ENCODE assay signal across 9 mouse cellular contexts in genomic region chr5:89384204-89384603, GRCm38 (mm10).
A peak's percentile ranks its signal among the peaks of the same experiment; 100 is the strongest.
DNase-seq lines count a peak whose midpoint lies in the region; ATAC-seq and TF ChIP-seq lines count a peak whose summit lies in the region.
"Had no signal": no experiment of that assay in that cellular context is flagged by ENCODE, and none has a peak within 500 bp of the region (broad histone marks: within the 10 kb centered on the region; RNA-seq: fewer than 3 reads in every experiment).

No protein-coding gene starts in this region.

- no peaks in the 10 kb centered on the region for H3K4me1 ChIP-seq in CH12.LX (ENCODE audit: control insufficient read depth in 1 of 2, insufficient read depth in 2 of 2)
- H3K4me1 ChIP-seq in intestine, embryonic 15.5 days (replicated peaks), result no peaks in the 10 kb centered on the region
- H3K4me1 ChIP-seq in midbrain, embryonic 14.5 days (ENCODE audit: control insufficient read depth, insufficient read depth, low read length), result no peaks in the 10 kb centered on the region
- H3K4me1 ChIP-seq: heart, embryonic 13.5 days had no signal

- no peak overlapping the region for H3K4me2 ChIP-seq in CH12.LX (ENCODE audit: insufficient read depth, low read depth, poor library complexity, severe bottlenecking)
- H3K4me2 ChIP-seq in intestine, embryonic 15.5 days (replicated peaks), result no peak overlapping the region
- no peak overlapping the region for H3K4me2 ChIP-seq in midbrain, embryonic 14.5 days (ENCODE audit: low read length)
- H3K4me2 ChIP-seq: heart, embryonic 13.5 days had no signal

- ATAC-seq in intestine, embryonic 15.5 days, result peak; percentile 41; the same call in 1 of the 2 replicates
- peak; percentile 62 for ATAC-seq in midbrain, embryonic 14.5 days (ENCODE audit: low FRiP score, low TSS enrichment)

- H3K27me3 ChIP-seq in CH12.LX (replicated peaks), result no peaks in the 10 kb centered on the region
- H3K27me3 ChIP-seq in intestine, embryonic 15.5 days (replicated peaks), result no peaks in the 10 kb centered on the region
- H3K27me3 ChIP-seq in midbrain, embryonic 14.5 days (ENCODE audit: control insufficient read depth, insufficient read depth, low read length), result no peaks in the 10 kb centered on the region
- H3K27me3 ChIP-seq: heart, embryonic 13.5 days had no signal

- no peak overlapping the region for H3K27ac ChIP-seq in gastrocnemius, adult 2 months
- no peak overlapping the region for H3K27ac ChIP-seq in CH12.LX (ENCODE audit: insufficient read depth, low read depth)
- no peak overlapping the region for H3K27ac ChIP-seq in intestine, embryonic 15.5 days
- no peak overlapping the region for H3K27ac ChIP-seq in midbrain, embryonic 14.5 days (replicated peaks; ENCODE audit: low read depth, low read length)
- H3K27ac ChIP-seq: heart, embryonic 13.5 days had no signal

- in situ Hi-C loops in CH12.LX (cut with MboI; ENCODE audit: low pct_ligation_motif_present, low pct_unique_long_range_greater_than_20kb, low sequenced_read_pairs), result no loop called here

- 23% methylated on average over 5 of the region's 5 CpGs for WGBS in intestine, embryonic 15.5 days
- WGBS in midbrain, embryonic 14.5 days, result 54% methylated on average over 5 of the region's 5 CpGs

- TF ChIP-seq CTCF in gastrocnemius, adult 2 months (IDR thresholded peaks at IDR 0.05), result peak; percentile 69
- peak in 1 of 2 experiments; percentile 50; a peak in 2 of 4 replicates for TF ChIP-seq CTCF in CH12.LX (conservative IDR thresholded peaks at IDR 0.05 in 1 of 2, IDR thresholded peaks at IDR 0.05 in 1 of 2; ENCODE audit: low read depth in 2 of 2, low read length in 2 of 2)

- H3K79me2 ChIP-seq in CH12.LX (replicated peaks; ENCODE audit: control insufficient read depth, extremely low read depth, insufficient read depth, poor library complexity, severe bottlenecking), result no peaks in the 10 kb centered on the region

- H3K36me3 ChIP-seq in CH12.LX (replicated peaks in 1 of 2; ENCODE audit: control insufficient read depth in 1 of 2, insufficient read depth in 1 of 2, low read length in 1 of 2), result no peaks in the 10 kb centered on the region
- no peaks in the 10 kb centered on the region for H3K36me3 ChIP-seq in intestine, embryonic 15.5 days
- H3K36me3 ChIP-seq in midbrain, embryonic 14.5 days (ENCODE audit: control insufficient read depth, insufficient read depth, low read length), result no peaks in the 10 kb centered on the region
- H3K36me3 ChIP-seq: heart, embryonic 13.5 days had no signal

- no peak overlapping the region for H3K4me3 ChIP-seq in gastrocnemius, adult 2 months
- H3K4me3 ChIP-seq in CH12.LX (replicated peaks in 1 of 3; ENCODE audit: low read depth in 2 of 3, low read length in 2 of 3, poor library complexity in 1 of 3), result no peak overlapping the region
- H3K4me3 ChIP-seq in intestine, embryonic 15.5 days (replicated peaks), result no peak overlapping the region
- H3K4me3 ChIP-seq in midbrain, embryonic 14.5 days (replicated peaks; ENCODE audit: low read depth, low read length), result no peak overlapping the region
- H3K4me3 ChIP-seq: heart, embryonic 13.5 days had no signal

- no peaks in the 10 kb centered on the region for H3K9me3 ChIP-seq in CH12.LX (replicated peaks; ENCODE audit: low read length)
- H3K9me3 ChIP-seq in intestine, embryonic 15.5 days, result no peaks in the 10 kb centered on the region
- no peaks in the 10 kb centered on the region for H3K9me3 ChIP-seq in midbrain, embryonic 14.5 days (ENCODE audit: control insufficient read depth, low read length)
- H3K9me3 ChIP-seq: heart, embryonic 13.5 days had no signal

- intact Hi-C loops in gastrocnemius, adult 2 months (cut with DNase I), result loop anchor here (1.0 to 10.0 kb wide), 4 partner anchors 455 to 689 kb away; no protein-coding TSS in a partner anchor

- dilution Hi-C loops in CH12.LX (cut with MboI; ENCODE audit: extremely low pct_ligation_motif_present, extremely low pct_unique_long_range_greater_than_20kb, low sequenced_read_pairs), result no loop called here

- H3K9ac ChIP-seq in CH12.LX (ENCODE audit: insufficient read depth, low read depth), result no peak overlapping the region
- H3K9ac ChIP-seq in intestine, embryonic 15.5 days, result no peak overlapping the region
- no peak overlapping the region for H3K9ac ChIP-seq in midbrain, embryonic 14.5 days (replicated peaks; ENCODE audit: low read length)
- H3K9ac ChIP-seq: heart, embryonic 13.5 days had no signal

- peak; percentile 64 for TF ChIP-seq RAD21 in CH12.LX (IDR thresholded peaks at IDR 0.05; ENCODE audit: low read depth, low read length)

- no peak for TF ChIP-seq POLR2A in CH12.LX (IDR thresholded peaks at IDR 0.05; ENCODE audit: low read depth, low read length)

- TF ChIP-seq EP300 in CH12.LX (IDR thresholded peaks at IDR 0.05; ENCODE audit: low read length), result no peak

- no peak for DNase-seq in gastrocnemius, adult 2 months
- no peak for DNase-seq in gastrocnemius, postnatal 4 days (ENCODE audit: low spot score in 2 of 2)
- peak; percentile 37 for DNase-seq in CH12.LX (ENCODE audit: extremely low read depth)
- DNase-seq in cerebellum, postnatal 14 days, result peak; percentile 53 to 60
- peak; percentile 82 for DNase-seq in midbrain, embryonic 14.5 days
- DNase-seq in T-cell, adult 2 months (ENCODE audit: low spot score), result no peak
- no peak for DNase-seq in spleen, adult 12 weeks (ENCODE audit: low spot score)

TF ChIP-seq in CH12.LX, 34 proteins besides CTCF, POLR2A, EP300 and RAD21:
- TF ChIP-seq SMC3 (IDR thresholded peaks at IDR 0.05; ENCODE audit: low read depth, low read length), result peak; percentile 29
- TF ChIP-seq MAX (IDR thresholded peaks at IDR 0.05; ENCODE audit: low read length), result no peak

Comparison
In these comparisons a context has a peak if more than half of its experiments do, and no peak if none do; other contexts are left out.
1. DNase-seq: peak in CH12.LX (single experiment), cerebellum, postnatal 14 days (2 of 2) and midbrain, embryonic 14.5 days (single experiment); none in gastrocnemius, adult 2 months (single experiment), gastrocnemius, postnatal 4 days (0 of 2), T-cell, adult 2 months (single experiment) and spleen, adult 12 weeks (single experiment).